Mouse (Mus musculus) embryonic facial prominence, embryonic 14.5 days (tissue): Measurements from ENCODE around the gene Mid1. TPM values are rescaled to one million over a fixed set of nuclear protein-coding genes. Genes with fewer than 3 reads are reported as not detected.

Source experiments
- ATAC-seq: fragments of 200-750 bp; cut with Nextera tagmentation; 2 replicates; pipeline ENCODE4 v1.8.0; 2017; ENCODE audit warnings: low read depth, moderate number of reproducible peaks, moderate TSS enrichment
- DNase-seq: peaks from one replicate; pipeline ENCODE4 v3.0.0-alpha.2; 2015; ENCODE audit warnings: low spot score
- H3K27ac ChIP-seq: fragments of 300-500 bp; sonication (generic); replicated peaks from 2 replicates; pipeline ENCODE4 v1.5.1; 2014; ENCODE audit warnings: low read depth, mild to moderate bottlenecking, low read length, moderate library complexity
- H3K27me3 ChIP-seq: fragments of 300-500 bp; sonication (generic); replicated peaks from 2 replicates; pipeline ENCODE4 v1.6.1; 2014; ENCODE audit warnings: low read length; ENCODE audit not compliant: control insufficient read depth, insufficient read depth
- H3K36me3 ChIP-seq: fragments of 300-500 bp; sonication (generic); 2 replicates; pipeline ENCODE4 v1.6.1; 2014; ENCODE audit warnings: low read length, mixed read lengths; ENCODE audit not compliant: control insufficient read depth, insufficient read depth
- H3K4me1 ChIP-seq: fragments of 300-500 bp; sonication (generic); 2 replicates; pipeline ENCODE4 v1.6.1; 2014; ENCODE audit warnings: antibody characterized with exemption, low read length; ENCODE audit not compliant: control insufficient read depth, insufficient read depth
- H3K4me2 ChIP-seq: fragments of 300-500 bp; sonication (generic); 2 replicates; pipeline ENCODE4 v1.6.1; 2014; ENCODE audit warnings: low read depth, mild to moderate bottlenecking, low read length, moderate library complexity, mixed read lengths
- H3K4me3 ChIP-seq: fragments of 300-500 bp; sonication (generic); 2 replicates; pipeline ENCODE4 v1.5.1; 2014; ENCODE audit warnings: low read depth, mild to moderate bottlenecking, low read length
- H3K9ac ChIP-seq: fragments of 300-500 bp; sonication (generic); 2 replicates; pipeline ENCODE4 v1.6.1; 2014; ENCODE audit warnings: low read depth, mild to moderate bottlenecking, low read length, moderate library complexity, mixed read lengths
- H3K9me3 ChIP-seq: fragments of 300-500 bp; sonication (generic); 2 replicates; pipeline ENCODE4 v1.6.1; 2016; ENCODE audit warnings: low read length; ENCODE audit not compliant: control insufficient read depth
- WGBS: fragments of 180-500 bp; shearing (Covaris S2); extraction: QIAGEN DNeasy Blood & Tissue Kit; methylation state at CpG from one replicate; pipeline ENCODE4 v1.1.7; 2014; 5-methylcytosine and 5-hydroxymethylcytosine counted together
- polyA plus RNA-seq: library from polyadenylated mRNA; unstranded; fragments of >200 nt; fragmentation: Nextera tagmentation; extraction: Ambion mirVana; gene quantifications from 2 replicates; pipeline ENCODE4 v1.2.1, GENCODE M21; 2014

The Mid1 gene
- polyA plus RNA-seq, 1 experiment from 2014 or later: 10.4 TPM

- no peak overlapping the region for H3K27ac ChIP-seq
- no peaks in the 10 kb centered on the region for H3K4me1 ChIP-seq
- no peak overlapping the region for H3K4me3 ChIP-seq
- H3K4me2 ChIP-seq: no peak overlapping the region
- no peak overlapping the region for H3K9ac ChIP-seq
- H3K36me3 ChIP-seq: no peaks in the 10 kb centered on the region
- ATAC-seq (no peak), DNase-seq (no peak)
- peaks cover 8% of the 10 kb centered on the region; the same call in 1 of the 2 replicates for H3K27me3 ChIP-seq
- 34% methylated on average over 5 of the region's 5 CpGs for WGBS
- no peaks in the 10 kb centered on the region for H3K9me3 ChIP-seq
Observed at GRCm38 (mm10) chrX:169828136-169828535, 143.1 kb downstream of the Mid1 start.

GRCm38 (mm10) chrX:169830052-169830451 lies 145.1 kb downstream of the Mid1 start:
- H3K27ac ChIP-seq: no peak overlapping the region
- no peak overlapping the region for H3K9ac ChIP-seq
- WGBS: 35% methylated on average over 4 of the region's 4 CpGs
- DNase-seq: no peak
- H3K4me3 ChIP-seq: no peak overlapping the region
- no peaks in the 10 kb centered on the region for H3K4me1 ChIP-seq
- no peak overlapping the region for H3K4me2 ChIP-seq
- ATAC-seq: no peak
- no peaks in the 10 kb centered on the region for H3K9me3 ChIP-seq
- peaks cover 8% of the 10 kb centered on the region; the same call in 1 of the 2 replicates for H3K27me3 ChIP-seq
- no peaks in the 10 kb centered on the region for H3K36me3 ChIP-seq

GRCm38 (mm10) chrX:169837947-169838649 lies 153.1 kb downstream of the Mid1 start:
- WGBS: 58% methylated on average over 5 of the region's 5 CpGs
- Histone ChIP-seq H3K9ac (no peak overlapping the region), H3K9me3 (no peaks in the 10 kb centered on the region), H3K4me3 (no peak overlapping the region), H3K27me3 (peaks cover 3% of the 10 kb centered on the region; the same call in 1 of the 2 replicates), H3K36me3 (no peaks in the 10 kb centered on the region), H3K4me1 (no peaks in the 10 kb centered on the region), H3K4me2 (no peak overlapping the region), H3K27ac (no peak overlapping the region)
- DNase-seq (peak; percentile 28), ATAC-seq (no peak)

- WGBS: 77% methylated on average over 2 of the region's 2 CpGs
- Histone ChIP-seq H3K9me3 (no peaks in the 10 kb centered on the region), H3K9ac (no peak overlapping the region), H3K4me1 (no peaks in the 10 kb centered on the region), H3K27me3 (peaks cover 3% of the 10 kb centered on the region; the same call in 1 of the 2 replicates), H3K4me2 (no peak overlapping the region), H3K27ac (no peak overlapping the region), H3K4me3 (no peak overlapping the region), H3K36me3 (no peaks in the 10 kb centered on the region)
- DNase-seq: no peak
- ATAC-seq: no peak
Observed at GRCm38 (mm10) chrX:169838650-169838971, 153.6 kb downstream of the Mid1 start.

GRCm38 (mm10) chrX:169843267-169843666 lies 158.3 kb downstream of the Mid1 start:
- ATAC-seq (no peak), DNase-seq (no peak)
- H3K27me3 ChIP-seq: peaks cover 17% of the 10 kb centered on the region; the same call in 1 of the 2 replicates
- H3K27ac ChIP-seq: no peak overlapping the region
- H3K9me3 ChIP-seq: no peaks in the 10 kb centered on the region
- WGBS: 63% methylated on average over 1 of the region's 1 CpGs
- no peaks in the 10 kb centered on the region for H3K36me3 ChIP-seq
- H3K4me3 ChIP-seq: no peak overlapping the region
- H3K4me2 ChIP-seq: no peak overlapping the region
- H3K9ac ChIP-seq: no peak overlapping the region
- H3K4me1 ChIP-seq: no peaks in the 10 kb centered on the region

GRCm38 (mm10) chrX:169844150-169844772 lies 159.3 kb downstream of the Mid1 start:
- Histone ChIP-seq H3K27me3 (peaks cover 18% of the 10 kb centered on the region; the same call in 1 of the 2 replicates), H3K27ac (no peak overlapping the region), H3K36me3 (no peaks in the 10 kb centered on the region), H3K4me2 (no peak overlapping the region), H3K4me3 (no peak overlapping the region), H3K9me3 (no peaks in the 10 kb centered on the region), H3K9ac (no peak overlapping the region), H3K4me1 (no peaks in the 10 kb centered on the region)
- WGBS: 33% methylated on average over 5 of the region's 5 CpGs
- no peak for ATAC-seq
- DNase-seq: no peak

GRCm38 (mm10) chrX:169846187-169846586 lies 161.2 kb downstream of the Mid1 start:
- no peaks in the 10 kb centered on the region for H3K36me3 ChIP-seq
- H3K9me3 ChIP-seq: no peaks in the 10 kb centered on the region
- no peak overlapping the region for H3K4me3 ChIP-seq
- DNase-seq (no peak), ATAC-seq (no peak)
- 49% methylated on average over 3 of the region's 3 CpGs for WGBS
- no peak overlapping the region for H3K4me2 ChIP-seq
- H3K4me1 ChIP-seq: no peaks in the 10 kb centered on the region
- H3K27ac ChIP-seq: no peak overlapping the region
- H3K9ac ChIP-seq: no peak overlapping the region
- H3K27me3 ChIP-seq: peaks cover 17% of the 10 kb centered on the region; the same call in 1 of the 2 replicates

GRCm38 (mm10) chrX:169861194-169861720 lies 176.3 kb downstream of the Mid1 start:
- no peaks in the 10 kb centered on the region; the same call in 1 of the 2 replicates for H3K27me3 ChIP-seq
- no peak overlapping the region for H3K27ac ChIP-seq
- no peak overlapping the region for H3K4me3 ChIP-seq
- H3K4me1 ChIP-seq: no peaks in the 10 kb centered on the region
- 46% methylated on average over 2 of the region's 2 CpGs for WGBS
- H3K9ac ChIP-seq: no peak overlapping the region
- H3K9me3 ChIP-seq: no peaks in the 10 kb centered on the region
- H3K4me2 ChIP-seq: no peak overlapping the region
- DNase-seq (no peak), ATAC-seq (no peak)
- no peaks in the 10 kb centered on the region for H3K36me3 ChIP-seq
